Mouse (Mus musculus) large intestine, adult 2 months (tissue): Measurements from ENCODE around the gene Gtpbp4. TPM values are rescaled to one million over a fixed set of nuclear protein-coding genes. Genes with fewer than 3 reads are reported as not detected.

Experiments used
- polyA plus RNA-seq: library from polyadenylated mRNA; depleted of rRNA; stranded (reverse); fragments of >200 nt; gene quantifications from 2 replicates; pipeline ENCODE4 v1.2.3, GENCODE M21; 2012; rRNA removed

Gene Gtpbp4
- polyA plus RNA-seq, 1 experiment, result 6.2 TPM

Other genes with a start within 250 kb of the Gtpbp4 start
- 4.1 and 7.4 TPM in 2 replicates for gene Wdr37, start 124.2 kb downstream of the Gtpbp4 start, polyA plus RNA-seq
- 21.5 and 26.2 TPM in 2 replicates for gene Idi1, start 110.6 kb downstream of the Gtpbp4 start, polyA plus RNA-seq
- gene Gm9745, start 47.9 kb downstream of the Gtpbp4 start, polyA plus RNA-seq, result not detected in 2 replicates
- not detected in 2 replicates for gene Idi2, start 43.2 kb downstream of the Gtpbp4 start, polyA plus RNA-seq
- gene Larp4b, start 97.8 kb upstream of the Gtpbp4 start, polyA plus RNA-seq, result 18.9 and 23.8 TPM in 2 replicates